Mouse (Mus musculus) erythroblast, embryonic 14.5 days (primary cell): Measurements from ENCODE around the gene Trhr2. TPM values are rescaled to one million over a fixed set of nuclear protein-coding genes. Genes with fewer than 3 reads are reported as not detected.
A peak's percentile ranks its signal among the peaks of the same experiment; 100 is the strongest.

ENCODE experiments used
- H3K27me3 ChIP-seq: 2 replicates; pipeline ENCODE4 v1.6.1; 2012; ENCODE audit warnings: inconsistent platforms; ENCODE audit not compliant: control insufficient read depth
- H3K36me3 ChIP-seq: 2 replicates; pipeline ENCODE4 v1.6.1; 2012; ENCODE audit warnings: mild to moderate bottlenecking, inconsistent platforms; ENCODE audit not compliant: control insufficient read depth
- H3K4me1 ChIP-seq: 2 replicates; pipeline ENCODE4 v1.6.1; 2012; ENCODE audit warnings: inconsistent platforms; ENCODE audit not compliant: control insufficient read depth
- H3K4me3 ChIP-seq: replicated peaks from 2 replicates; pipeline ENCODE3; 2012; ENCODE audit warnings: moderate library complexity, mild to moderate bottlenecking, inconsistent platforms
- H3K9me3 ChIP-seq: 2 replicates; pipeline ENCODE4 v1.6.1; 2012; ENCODE audit warnings: low read length, inconsistent platforms, mixed read lengths; ENCODE audit not compliant: control insufficient read depth
- GATA1 ChIP-seq: IDR thresholded peaks from 2 replicates; pipeline ENCODE4 v1.6.1; 2012; ENCODE audit warnings: low read length, inconsistent platforms, mixed read lengths
- TAL1 ChIP-seq: IDR thresholded peaks from 3 replicates; pipeline ENCODE4 v1.6.1; 2012; ENCODE audit warnings: low read length, inconsistent platforms, mixed read lengths
- polyA plus RNA-seq: library from polyadenylated mRNA; stranded (reverse); fragments of >175 nt; gene quantifications from 2 replicates; pipeline ENCODE4 v1.2.3, GENCODE M21; 2012

The Trhr2 gene
- polyA plus RNA-seq, 1 experiment, result not detected

GRCm38 (mm10) chr8:122317918-122318475 is 42.5 kb downstream of the Trhr2 start:
- Histone ChIP-seq H3K4me1 (peaks cover 100% of the 10 kb centered on the region), H3K4me3 (peak overlapping the region; percentile 29), H3K36me3 (peaks cover 100% of the 10 kb centered on the region), H3K27me3 (no peaks in the 10 kb centered on the region), H3K9me3 (no peaks in the 10 kb centered on the region)
- no peak for TF ChIP-seq TAL1
- TF ChIP-seq GATA1, result no peak

GRCm38 (mm10) chr8:122316402-122316801 is 44.1 kb downstream of the Trhr2 start:
- H3K36me3 ChIP-seq, result peaks cover 100% of the 10 kb centered on the region
- no peak overlapping the region for H3K4me3 ChIP-seq
- TF ChIP-seq GATA1, result no peak
- TF ChIP-seq TAL1, result no peak
- H3K4me1 ChIP-seq, result peaks cover 100% of the 10 kb centered on the region
- H3K27me3 ChIP-seq, result no peaks in the 10 kb centered on the region
- H3K9me3 ChIP-seq, result no peaks in the 10 kb centered on the region

- H3K4me1 ChIP-seq, result peaks cover 100% of the 10 kb centered on the region
- H3K36me3 ChIP-seq, result peaks cover 100% of the 10 kb centered on the region
- no peak overlapping the region for H3K4me3 ChIP-seq
- H3K9me3 ChIP-seq, result no peaks in the 10 kb centered on the region
- TF ChIP-seq TAL1 (no peak), GATA1 (no peak)
- no peaks in the 10 kb centered on the region for H3K27me3 ChIP-seq
These were observed 45.5 kb downstream of the Trhr2 start for GRCm38 (mm10) chr8:122314899-122315496.

GRCm38 (mm10) chr8:122313310-122313709 is 47.2 kb downstream of the Trhr2 start:
- Histone ChIP-seq H3K27me3 (no peaks in the 10 kb centered on the region), H3K36me3 (peaks cover 100% of the 10 kb centered on the region), H3K4me1 (peaks cover 100% of the 10 kb centered on the region), H3K9me3 (no peaks in the 10 kb centered on the region), H3K4me3 (peak overlapping the region; percentile 44)
- TF ChIP-seq GATA1, result peak; percentile 91
- TF ChIP-seq TAL1, result peak; percentile 57

GRCm38 (mm10) chr8:122312553-122312952 is 48.0 kb downstream of the Trhr2 start:
- Histone ChIP-seq H3K4me1 (peaks cover 100% of the 10 kb centered on the region), H3K27me3 (no peaks in the 10 kb centered on the region), H3K9me3 (no peaks in the 10 kb centered on the region), H3K4me3 (peak overlapping the region; percentile 44), H3K36me3 (peaks cover 100% of the 10 kb centered on the region)
- TF ChIP-seq GATA1, result no peak

GRCm38 (mm10) chr8:122311115-122311514 is 49.4 kb downstream of the Trhr2 start:
- TF ChIP-seq GATA1, result no peak
- TF ChIP-seq TAL1, result no peak
- H3K36me3 ChIP-seq, result peaks cover 100% of the 10 kb centered on the region
- H3K4me1 ChIP-seq, result peaks cover 100% of the 10 kb centered on the region
- no peaks in the 10 kb centered on the region for H3K27me3 ChIP-seq
- no peaks in the 10 kb centered on the region for H3K9me3 ChIP-seq
- no peak overlapping the region for H3K4me3 ChIP-seq

GRCm38 (mm10) chr8:122309272-122309671 is 51.3 kb downstream of the Trhr2 start:
- Histone ChIP-seq H3K27me3 (no peaks in the 10 kb centered on the region), H3K4me3 (peak overlapping the region; percentile 51), H3K36me3 (peaks cover 100% of the 10 kb centered on the region), H3K9me3 (no peaks in the 10 kb centered on the region), H3K4me1 (peaks cover 100% of the 10 kb centered on the region)
- TF ChIP-seq TAL1 (peak; percentile 92), GATA1 (peak; percentile 100)

GRCm38 (mm10) chr8:122307836-122308235 is 52.7 kb downstream of the Trhr2 start:
- no peaks in the 10 kb centered on the region for H3K27me3 ChIP-seq
- H3K4me3 ChIP-seq, result no peak overlapping the region
- no peaks in the 10 kb centered on the region for H3K9me3 ChIP-seq
- no peak for TF ChIP-seq TAL1
- TF ChIP-seq GATA1, result no peak
- peaks cover 100% of the 10 kb centered on the region for H3K36me3 ChIP-seq
- peaks cover 100% of the 10 kb centered on the region for H3K4me1 ChIP-seq

Other genes with a start within 250 kb of the Trhr2 start
- 331 and 361 TPM in 2 replicates for gene Zfpm1, start 78.6 kb downstream of the Trhr2 start, polyA plus RNA-seq
- gene Zc3h18, start 15.9 kb upstream of the Trhr2 start, polyA plus RNA-seq, result 10.0 and 10.5 TPM in 2 replicates
- not detected in 2 replicates for gene Il17c, start 61.3 kb upstream of the Trhr2 start, polyA plus RNA-seq
- gene Cyba, start 72.2 kb upstream of the Trhr2 start, polyA plus RNA-seq, result 5.9 and 9.0 TPM in 2 replicates
- 0.17 and 0.19 TPM in 2 replicates for gene Mvd, start 82.7 kb upstream of the Trhr2 start, polyA plus RNA-seq
- not detected in 2 replicates for gene Snai3, start 100.0 kb upstream of the Trhr2 start, polyA plus RNA-seq
- 1.7 and 1.8 TPM in 2 replicates for gene Rnf166, start 115.3 kb upstream of the Trhr2 start, polyA plus RNA-seq
- gene Ctu2, start 115.4 kb upstream of the Trhr2 start, polyA plus RNA-seq, result 1.0 and 1.2 TPM in 2 replicates
- gene Piezo1, start 190.6 kb upstream of the Trhr2 start, polyA plus RNA-seq, result 22.2 and 31.8 TPM in 2 replicates
- gene Cdt1, start 207.3 kb upstream of the Trhr2 start, polyA plus RNA-seq, result 94.9 and 97.5 TPM in 2 replicates
- 4.8 and 8.0 TPM in 2 replicates for gene Aprt, start 216.2 kb upstream of the Trhr2 start, polyA plus RNA-seq